Mouse (Mus musculus) T-helper 1 cell (primary cell): Measurements from ENCODE around the gene Cilp2.

Experiments used
- in situ Hi-C: fragments of 300-600 bp; cut with MboI, MseI; formaldehyde crosslinking; loops from one replicate; pipeline ENCODE4 v1.15.1; 2025; ENCODE audit warnings: high pct_unique_total_duplicates

Gene Cilp2

GRCm38 (mm10) chr8:69901484-69902162, 14.1 kb upstream of the Cilp2 start:
- in situ Hi-C loops: no loop called here

DNA sequence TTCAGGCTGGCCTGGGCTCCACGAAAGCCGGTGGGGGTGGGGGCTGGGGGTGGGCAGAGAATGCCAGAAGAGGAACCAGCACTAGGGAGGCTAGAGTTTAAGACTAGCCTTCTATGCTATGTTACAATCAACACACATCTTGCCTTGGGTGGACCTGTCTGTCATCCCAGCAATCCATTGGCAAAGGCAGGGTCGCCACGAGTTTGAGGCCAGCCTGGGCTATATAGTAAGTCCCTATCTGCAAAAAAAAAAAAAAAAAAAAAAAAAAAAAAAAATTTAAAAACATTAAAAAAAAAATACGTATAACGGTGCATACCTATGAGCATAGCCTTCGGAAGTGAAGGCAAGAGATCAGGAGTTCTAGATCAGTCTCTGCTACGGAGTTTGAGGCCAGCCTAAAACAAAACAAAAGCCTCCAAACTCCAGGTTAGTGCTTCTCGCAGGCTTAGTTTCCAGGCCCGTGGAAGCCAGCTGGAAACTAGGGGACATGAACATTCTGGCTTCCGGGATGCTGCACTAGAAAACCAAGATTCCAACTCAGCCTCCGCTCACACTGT, 13.5 kb upstream of the Cilp2 start:
- in situ Hi-C loops: no loop called here

- in situ Hi-C loops: no loop called here
Observed at GRCm38 (mm10) chr8:69899876-69900275, 12.4 kb upstream of the Cilp2 start.

GRCm38 (mm10) chr8:69897857-69898256, 10.4 kb upstream of the Cilp2 start:
- in situ Hi-C loops: no loop called here

GRCm38 (mm10) chr8:69895772-69896451, 8.4 kb upstream of the Cilp2 start:
- in situ Hi-C loops: no loop called here

- in situ Hi-C loops: no loop called here
Observed at GRCm38 (mm10) chr8:69894836-69895332, 7.4 kb upstream of the Cilp2 start.

DNA sequence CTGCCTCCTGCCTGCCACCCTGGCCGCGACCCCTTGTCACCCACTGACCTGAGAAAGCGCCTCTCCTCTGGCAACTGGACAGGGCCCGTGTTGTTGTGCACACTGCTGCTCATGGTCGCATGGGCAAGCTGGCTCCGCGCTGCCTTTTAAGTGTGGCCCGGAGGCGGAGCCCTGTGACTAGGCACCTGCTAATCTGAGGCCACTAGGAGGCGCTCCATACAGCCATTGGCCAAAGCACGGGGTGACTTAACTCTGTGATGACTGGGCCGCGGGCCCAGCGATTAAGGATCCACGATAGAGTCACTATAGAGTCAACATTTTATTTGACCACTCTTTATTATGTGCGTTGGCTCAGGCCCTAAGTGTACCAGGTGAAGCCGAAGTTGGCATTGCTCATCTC, 6.4 kb upstream of the Cilp2 start:
- in situ Hi-C loops: no loop called here

DNA sequence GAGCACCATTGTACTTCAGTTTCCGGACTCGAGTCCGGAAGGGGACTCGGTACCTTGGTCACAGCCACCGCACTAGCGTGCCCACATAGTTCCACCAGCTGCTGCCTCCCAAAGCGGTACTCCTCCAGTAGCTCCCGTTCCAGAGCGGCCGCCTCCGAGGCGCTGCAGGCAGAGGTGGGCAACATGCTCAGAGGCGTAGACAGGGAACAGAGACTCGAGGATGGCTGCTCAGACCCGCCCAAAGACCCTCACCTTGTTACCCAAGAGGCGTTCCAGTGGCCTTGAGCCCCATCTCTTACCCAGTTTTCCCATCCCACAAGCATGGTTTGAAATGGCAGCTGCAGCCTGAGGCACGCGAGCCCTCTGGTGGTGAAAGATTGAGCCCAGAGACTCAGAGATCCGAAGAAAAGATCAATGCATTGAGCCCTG, 3.3 kb upstream of the Cilp2 start:
- in situ Hi-C loops: no loop called here

GRCm38 (mm10) chr8:69888902-69889301, 1.4 kb upstream of the Cilp2 start:
- in situ Hi-C loops: no loop called here

GRCm38 (mm10) chr8:69888244-69888866, 868 bp upstream of the Cilp2 start:
- in situ Hi-C loops: no loop called here

- in situ Hi-C loops: no loop called here
Observed at GRCm38 (mm10) chr8:69884141-69884540, 3.3 kb downstream of the Cilp2 start.

DNA sequence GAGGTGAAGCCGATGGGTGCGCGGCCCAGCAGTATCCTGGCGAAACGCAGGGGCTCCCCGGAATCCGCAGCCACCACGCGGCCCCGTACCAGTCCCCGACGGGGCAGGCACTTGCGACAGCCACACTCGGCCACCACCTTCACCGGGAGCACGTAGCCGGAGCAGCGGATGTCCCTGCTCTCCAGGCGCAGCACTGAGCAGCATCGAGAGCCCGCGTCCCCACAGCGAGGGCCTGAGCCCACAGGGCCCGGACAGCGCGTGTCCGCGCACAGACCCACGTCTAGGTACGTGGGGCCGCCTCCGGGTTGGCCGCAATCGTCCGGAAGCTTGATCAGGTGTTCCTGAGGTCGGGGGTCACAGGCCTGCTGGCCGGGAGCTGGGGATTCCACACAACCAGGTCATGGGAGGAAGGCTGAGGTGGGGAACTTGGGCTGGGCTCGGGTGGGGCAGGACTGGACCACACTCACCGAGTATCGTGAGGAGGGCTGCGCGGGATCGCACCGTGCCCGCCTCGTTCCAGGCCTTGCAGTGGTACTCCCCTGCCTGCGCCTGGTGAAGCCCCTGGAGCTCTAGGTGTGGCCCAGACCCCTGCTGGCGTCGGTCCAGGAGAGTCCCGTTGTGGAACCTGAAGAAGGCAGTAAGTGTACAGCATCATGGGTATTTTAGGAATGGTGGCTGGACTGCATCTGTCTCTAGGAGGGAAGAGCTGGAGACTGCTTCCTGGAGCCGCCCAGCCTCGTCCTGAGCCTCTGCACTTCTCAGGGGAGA, 4.5 kb downstream of the Cilp2 start:
- in situ Hi-C loops: no loop called here

- in situ Hi-C loops: no loop called here
Observed at GRCm38 (mm10) chr8:69882021-69882756, 5.3 kb downstream of the Cilp2 start.

- in situ Hi-C loops: no loop called here
Observed at GRCm38 (mm10) chr8:69881261-69881865, 6.1 kb downstream of the Cilp2 start.

GRCm38 (mm10) chr8:69880841-69881240, 6.6 kb downstream of the Cilp2 start:
- in situ Hi-C loops: no loop called here

- in situ Hi-C loops: no loop called here
Observed at GRCm38 (mm10) chr8:69879678-69880077, 7.8 kb downstream of the Cilp2 start.

- in situ Hi-C loops: no loop called here
Observed at GRCm38 (mm10) chr8:69877992-69878391, 9.5 kb downstream of the Cilp2 start.

DNA sequence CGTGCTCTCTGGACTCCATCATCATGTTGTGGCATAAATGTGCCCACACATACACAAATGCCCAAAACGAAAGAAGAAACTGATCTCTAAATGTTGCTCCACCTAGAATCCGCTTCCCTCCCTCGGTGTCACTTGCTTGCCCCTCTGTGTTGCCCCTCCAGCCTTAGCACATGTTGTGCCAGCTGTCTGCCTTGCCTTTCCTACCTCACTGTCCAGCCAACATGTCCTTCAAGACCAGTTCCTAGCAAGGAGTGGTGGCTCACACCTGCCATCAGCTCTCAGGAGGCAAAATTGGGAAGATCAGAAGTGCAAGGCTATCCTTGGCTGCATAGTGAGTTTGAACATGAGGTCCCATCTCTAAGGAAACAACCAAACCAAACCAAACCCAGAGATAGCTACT, 10.1 kb downstream of the Cilp2 start:
- in situ Hi-C loops: no loop called here

GRCm38 (mm10) chr8:69876967-69877366, 10.5 kb downstream of the Cilp2 start:
- in situ Hi-C loops: no loop called here

GRCm38 (mm10) chr8:69876097-69876496, 11.4 kb downstream of the Cilp2 start:
- in situ Hi-C loops: no loop called here

DNA sequence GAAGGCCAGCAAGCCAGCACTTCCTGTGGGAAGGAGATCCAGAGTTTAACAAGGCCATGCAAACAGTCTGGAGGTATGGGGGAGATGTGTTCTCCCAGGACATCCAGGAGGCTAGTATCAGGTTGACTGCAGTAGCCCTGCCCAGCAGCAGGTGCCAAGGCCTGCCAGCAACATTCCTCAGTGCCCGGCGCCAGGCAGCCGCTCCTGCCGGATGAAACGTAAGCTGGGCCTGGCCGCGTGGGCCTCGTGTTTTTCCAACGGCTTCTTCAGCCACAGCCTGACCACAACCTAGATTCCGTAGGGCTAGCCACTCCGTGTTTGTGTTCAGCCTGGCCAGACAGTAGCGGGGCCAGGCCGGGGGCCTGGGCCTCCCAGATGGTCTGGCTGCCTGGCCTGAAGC, 12.8 kb downstream of the Cilp2 start:
- in situ Hi-C loops: no loop called here
